Mouse (Mus musculus): ENCODE measurements at regions not wholly inside any gene's neighbourhood (a gene's known extent, or its start where the extent isn't known, plus 50 kb on each side); places are given as distances from the start of the nearest gene placed in this dataset.

DNA sequence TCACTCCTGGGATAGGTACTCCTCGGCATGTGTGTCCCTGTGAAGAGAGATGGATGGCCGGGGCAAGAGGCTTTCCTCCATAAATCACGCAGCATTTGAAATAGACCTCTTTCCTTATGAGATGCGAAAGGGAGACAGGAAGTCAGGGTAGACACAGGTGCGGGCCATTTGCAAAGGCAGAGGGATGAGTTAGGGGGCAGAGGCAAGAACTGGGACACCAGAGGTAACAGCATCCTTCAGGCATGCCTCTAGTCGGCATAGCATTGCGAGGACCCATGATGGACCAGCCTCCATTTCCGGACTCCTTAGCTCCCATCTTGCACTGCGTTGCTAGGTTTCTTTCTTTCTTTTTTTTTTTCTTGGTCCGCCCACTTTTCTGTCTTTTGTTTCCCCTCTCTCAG is 532.6 kb upstream of the Tbx3 start:
- TF ChIP-seq EP300 (IDR thresholded peaks at IDR 0.05; ENCODE audit: low read depth) (no peak), CTCF (IDR thresholded peaks at IDR 0.05; ENCODE audit: low read depth) (no peak)
